Mouse (Mus musculus) regulatory T cell (primary cell): Measurements from ENCODE around the gene Commd6.

Experiments used
- in situ Hi-C: fragments of 300-600 bp; cut with MboI, MseI; formaldehyde crosslinking; loops from one replicate; pipeline ENCODE4 v1.15.1; 2025; ENCODE audit warnings: high pct_unique_total_duplicates

Gene Commd6

DNA sequence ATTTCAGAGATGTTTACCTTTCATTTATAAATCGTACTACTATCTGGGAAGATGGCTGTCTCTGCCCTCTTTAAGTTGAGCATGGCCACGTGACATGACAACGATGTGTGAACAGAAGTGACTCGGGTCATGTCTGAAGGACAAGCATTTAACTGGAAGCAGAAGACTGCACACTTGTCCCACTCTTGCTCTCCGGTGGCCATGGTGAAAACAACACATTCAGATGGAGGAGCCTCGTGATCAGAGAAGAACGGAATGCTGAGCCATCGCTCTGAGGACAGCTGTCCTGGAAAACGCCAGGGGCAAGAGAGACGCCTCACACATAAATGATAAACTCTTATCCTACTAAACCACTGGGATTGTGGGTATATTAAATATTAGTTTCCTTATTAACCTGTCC is 29.8 kb downstream of the Commd6 start:
- in situ Hi-C loops: no loop called here

DNA sequence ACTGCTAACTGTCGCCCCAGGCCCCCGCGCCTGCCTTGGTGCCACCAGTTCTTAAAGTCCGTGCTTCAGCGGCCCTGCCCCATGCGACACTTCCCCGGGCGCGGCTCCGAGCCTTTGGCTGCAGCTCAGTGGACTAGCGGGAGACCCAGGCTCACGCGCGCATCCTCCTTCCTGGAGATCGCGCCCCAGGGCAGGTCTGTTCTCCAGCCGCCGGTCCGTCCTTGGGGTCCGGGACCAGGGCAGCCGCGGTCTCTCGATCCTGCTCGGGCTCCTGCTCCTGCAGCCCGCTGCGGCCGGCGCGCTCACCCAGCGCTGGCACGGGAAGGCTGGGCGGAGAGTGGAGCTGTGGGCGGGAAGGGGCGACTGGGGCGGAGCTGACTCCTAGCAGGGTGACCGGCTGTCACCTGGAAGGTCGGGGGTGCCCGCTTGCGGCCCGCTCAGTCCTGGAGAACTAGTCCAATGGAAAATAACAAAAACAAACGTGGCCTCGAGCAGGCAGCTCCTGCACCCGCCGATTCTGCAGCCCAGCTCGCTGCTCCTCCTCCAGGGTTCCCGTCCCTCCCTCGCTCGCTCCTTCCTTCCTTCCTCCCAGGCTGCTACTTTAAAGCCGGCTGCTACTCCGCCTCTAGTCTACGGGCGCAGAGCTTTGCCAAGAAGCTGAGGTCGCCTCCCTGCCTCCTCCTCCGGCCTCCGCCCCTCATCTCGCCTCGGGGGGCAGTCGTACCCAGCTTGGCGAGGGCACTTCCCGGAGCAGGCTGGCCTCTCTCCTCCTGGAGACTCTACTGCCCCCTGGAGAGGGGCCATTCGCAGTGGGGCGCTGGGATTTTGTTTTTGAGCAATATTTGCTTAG is 31.7 kb downstream of the Commd6 start, which contains the start of gene Tbc1d4:
TSS of gene Tbc1d4 (minus strand) at position 673 of the 850 bp plus-strand sequence.
- in situ Hi-C loops: loop anchor here (5.0 kb wide), 1 partner anchor 91 kb away; no protein-coding TSS in a partner anchor

DNA sequence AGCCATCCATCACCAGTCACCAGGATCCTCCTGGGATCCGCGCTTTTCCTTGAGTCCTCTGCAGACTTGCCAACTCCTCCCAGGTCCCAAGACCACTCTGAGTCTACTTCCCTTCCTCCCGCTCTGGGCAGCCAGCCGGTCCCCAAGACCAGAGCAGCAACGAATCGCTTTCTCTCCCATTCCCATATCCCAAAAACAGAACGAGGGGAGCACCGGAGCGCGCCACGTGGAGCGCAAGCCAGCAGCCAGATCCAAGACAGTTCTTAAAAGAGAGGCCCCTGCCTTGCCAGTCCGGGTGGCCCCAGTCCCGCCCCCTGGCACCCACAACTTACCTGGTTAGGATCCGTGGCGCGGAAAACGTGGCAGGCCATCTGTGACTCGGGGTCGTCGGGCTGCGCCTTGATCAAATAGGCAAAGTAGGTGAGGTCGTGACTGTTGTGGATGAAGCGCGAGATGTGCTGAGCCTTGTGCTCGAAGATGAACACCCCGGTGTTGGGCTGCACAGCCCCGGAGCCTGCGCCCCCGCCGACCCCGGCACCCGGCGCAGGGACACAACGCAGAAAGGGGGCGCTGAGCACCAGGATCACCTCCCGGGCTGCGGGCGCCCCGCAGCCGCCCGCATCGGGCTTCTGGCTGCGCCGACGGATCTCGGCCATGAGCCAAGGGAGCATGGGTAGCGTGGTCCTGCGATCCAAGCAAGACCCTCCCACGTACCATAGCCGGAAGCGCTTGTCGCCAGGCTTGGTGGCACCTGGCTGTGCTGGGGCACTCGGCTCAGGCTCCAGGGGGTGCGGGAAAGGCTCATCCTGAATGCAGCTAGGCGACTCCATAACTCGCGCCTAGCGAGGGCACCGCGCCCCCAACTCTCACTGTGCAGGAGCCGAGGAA is 32.6 kb downstream of the Commd6 start:
- in situ Hi-C loops: loop anchor here (5.0 kb wide), 1 partner anchor 91 kb away; no protein-coding TSS in a partner anchor

DNA sequence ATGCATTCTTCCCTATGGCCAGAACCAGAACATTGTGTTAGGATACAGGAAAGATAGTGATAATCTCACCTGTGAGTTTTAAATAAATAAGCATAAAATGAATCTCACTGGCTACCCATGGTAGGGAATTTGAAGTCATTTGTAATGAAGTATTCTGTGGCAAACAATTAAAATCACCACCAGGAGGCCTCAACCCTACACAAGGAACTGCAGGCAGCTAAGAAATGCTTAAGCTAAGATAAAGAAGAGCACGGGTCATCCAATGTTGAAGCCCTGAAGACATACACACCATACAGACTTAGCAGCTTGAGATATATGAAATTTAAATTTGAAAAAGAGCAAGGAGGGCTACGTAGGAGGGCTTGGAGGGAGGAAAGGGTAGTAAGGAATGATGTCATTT is 34.6 kb downstream of the Commd6 start:
- in situ Hi-C loops: loop anchor here (5.0 kb wide), 1 partner anchor 89 kb away; no protein-coding TSS in a partner anchor

DNA sequence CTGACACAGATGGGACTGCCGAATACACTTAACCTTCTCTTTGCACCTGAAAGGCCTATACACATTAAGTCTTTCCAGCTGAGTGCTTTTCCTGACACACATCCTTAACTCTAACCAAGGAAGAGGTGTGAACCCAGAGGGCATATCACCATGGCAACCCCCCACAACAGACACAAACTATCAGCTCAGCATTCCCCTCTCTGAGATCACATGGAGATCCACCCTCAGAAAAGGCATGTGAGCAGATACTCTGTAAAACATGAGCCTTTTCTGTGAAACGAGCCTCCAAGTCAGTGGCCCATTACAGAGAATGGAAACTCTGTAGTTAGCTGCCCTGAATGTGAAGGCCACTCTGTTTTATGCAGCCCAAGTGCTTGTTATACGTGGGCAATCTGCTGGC is 37.6 kb downstream of the Commd6 start:
- in situ Hi-C loops: no loop called here

DNA sequence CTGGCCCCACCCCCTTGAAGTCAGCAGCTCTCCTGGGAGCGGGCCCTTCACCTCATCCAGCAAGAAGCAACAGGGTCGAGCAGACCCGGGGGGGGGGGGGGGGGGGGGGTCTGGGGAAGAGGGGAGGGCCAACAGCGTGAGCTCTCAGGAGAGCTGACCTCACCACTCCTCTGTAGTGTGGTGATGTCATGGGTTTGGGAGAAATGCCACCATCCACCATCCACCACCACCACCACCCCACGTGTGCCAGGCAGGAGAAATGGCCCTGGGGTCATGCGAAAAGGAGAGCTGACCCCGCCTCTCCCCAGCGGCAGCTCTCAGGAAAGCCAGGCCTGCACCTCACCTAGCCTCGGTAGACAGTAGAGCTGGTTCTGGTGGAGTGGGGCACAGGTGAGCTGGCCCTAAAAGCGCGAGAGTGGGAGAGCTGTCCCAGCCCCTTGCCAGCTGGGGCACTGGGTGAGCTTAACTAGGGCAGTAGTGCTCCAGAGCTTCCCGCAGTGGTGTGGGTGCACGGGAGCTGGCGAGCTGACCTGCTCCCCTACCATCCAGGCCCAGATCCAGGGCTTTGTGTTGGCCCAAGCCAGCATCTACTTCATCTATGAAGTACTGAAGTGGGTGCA is 43.3 kb downstream of the Commd6 start:
- in situ Hi-C loops: no loop called here

DNA sequence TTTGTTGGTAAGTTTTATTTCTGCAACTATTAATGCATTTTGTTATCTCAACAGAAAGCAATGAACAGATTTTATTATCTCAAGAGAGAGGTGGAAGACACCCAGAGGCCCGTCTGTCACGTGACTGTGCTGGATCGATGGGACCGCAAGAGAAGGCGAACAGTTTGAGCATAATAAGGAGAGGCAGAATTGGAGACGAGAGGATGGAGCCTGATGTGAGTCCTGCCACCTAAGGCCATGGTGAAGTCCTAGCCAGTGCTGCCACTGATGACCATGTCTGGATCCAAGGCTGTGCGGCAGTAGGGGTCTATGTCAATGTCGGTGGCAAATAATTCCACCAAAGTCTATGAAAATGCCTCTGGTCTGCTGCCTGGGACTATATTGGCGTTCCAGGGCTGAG is 43.8 kb downstream of the Commd6 start:
- in situ Hi-C loops: no loop called here

DNA sequence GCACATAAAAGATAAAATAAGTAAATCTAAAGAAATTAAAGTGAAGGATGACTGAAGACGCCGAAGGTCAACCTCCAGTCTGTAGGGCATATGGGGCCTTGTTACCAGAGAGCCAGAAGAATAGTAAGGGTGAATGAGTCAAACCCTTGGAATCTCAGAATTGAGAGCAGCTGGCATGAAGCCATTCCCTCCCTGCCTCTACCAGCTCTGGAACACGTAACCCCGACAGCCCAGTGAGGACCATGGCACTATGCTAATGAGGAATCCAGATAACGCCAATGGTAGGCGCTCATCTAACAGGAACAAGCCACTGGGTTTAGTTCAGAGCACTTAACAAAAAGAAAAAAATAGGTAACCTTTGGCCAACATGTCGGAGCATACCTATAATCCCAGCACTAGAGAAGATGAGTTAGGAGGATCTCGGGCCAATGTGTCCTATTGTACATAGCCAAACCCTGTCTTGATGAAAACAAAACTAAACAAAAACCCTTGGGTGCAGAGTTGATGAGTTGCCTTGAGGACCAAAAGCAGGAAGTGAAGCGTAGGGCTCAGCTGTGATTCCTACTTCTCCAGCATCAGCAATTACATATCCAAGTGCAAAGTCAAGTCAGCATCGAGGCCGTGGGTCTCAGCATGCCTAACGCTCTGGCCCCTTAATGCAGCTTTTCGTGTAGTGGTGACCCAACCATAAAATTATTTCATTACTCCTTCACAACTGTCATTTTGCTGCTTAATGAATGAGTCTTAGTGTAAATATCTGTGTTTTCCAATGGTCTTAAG is 45.0 kb downstream of the Commd6 start:
- in situ Hi-C loops: no loop called here

DNA sequence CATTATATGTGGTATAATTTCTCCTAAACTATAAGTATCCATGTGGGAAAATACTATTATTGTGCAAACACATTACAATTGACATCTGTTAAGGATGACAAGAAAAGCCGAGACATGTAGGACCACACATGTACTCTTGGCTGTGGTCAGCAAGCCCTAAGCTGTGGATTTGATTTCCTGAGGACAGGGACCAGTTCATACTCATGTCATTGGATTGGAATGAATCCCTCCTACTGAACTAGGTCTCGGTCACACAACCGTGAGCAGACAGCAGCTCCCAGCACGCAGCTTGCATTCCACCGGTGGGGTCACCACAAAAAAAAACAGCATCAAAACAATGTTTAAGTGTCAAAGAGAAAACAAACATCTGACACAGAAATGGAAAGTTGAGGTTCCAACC is 46.5 kb downstream of the Commd6 start:
- in situ Hi-C loops: no loop called here

DNA sequence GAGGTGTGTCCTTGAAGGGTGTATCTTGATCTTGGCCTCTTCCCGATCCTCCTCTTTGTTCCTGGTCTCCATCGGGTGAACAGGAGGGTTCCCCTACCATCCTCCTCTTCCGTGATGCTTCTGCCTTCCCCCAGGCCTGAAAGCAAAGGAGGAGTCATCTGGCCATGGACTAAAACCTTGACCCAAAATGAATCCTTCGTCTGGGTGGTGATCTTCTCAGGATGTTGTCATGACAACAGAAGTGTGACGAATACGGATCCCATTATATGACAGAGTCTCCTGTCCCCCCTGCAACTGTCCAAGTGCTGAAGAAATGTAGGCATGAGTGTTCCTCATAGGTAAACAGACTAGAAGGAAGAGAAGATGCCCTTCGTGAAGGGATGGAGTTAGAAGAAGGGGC is 47.1 kb downstream of the Commd6 start:
- in situ Hi-C loops: no loop called here

DNA sequence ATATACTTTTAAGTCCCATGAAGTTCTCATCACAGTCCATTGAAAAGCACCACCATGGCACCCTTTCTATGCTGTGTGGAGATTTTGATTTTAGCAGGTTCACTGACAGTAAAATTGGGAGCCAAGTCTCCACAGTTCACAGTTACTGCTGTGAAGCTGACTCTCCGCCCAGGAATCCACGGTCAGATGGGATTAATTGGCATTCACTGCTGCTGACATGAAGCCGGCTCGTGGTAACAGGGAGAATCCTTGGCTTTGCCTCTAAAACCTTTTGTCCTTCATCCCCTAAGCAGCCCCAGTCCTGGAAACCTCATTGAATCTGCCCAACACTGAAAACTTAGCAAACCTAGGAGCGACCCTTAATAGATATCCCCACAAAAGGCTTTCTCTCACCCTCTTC is 49.4 kb downstream of the Commd6 start:
- in situ Hi-C loops: no loop called here

DNA sequence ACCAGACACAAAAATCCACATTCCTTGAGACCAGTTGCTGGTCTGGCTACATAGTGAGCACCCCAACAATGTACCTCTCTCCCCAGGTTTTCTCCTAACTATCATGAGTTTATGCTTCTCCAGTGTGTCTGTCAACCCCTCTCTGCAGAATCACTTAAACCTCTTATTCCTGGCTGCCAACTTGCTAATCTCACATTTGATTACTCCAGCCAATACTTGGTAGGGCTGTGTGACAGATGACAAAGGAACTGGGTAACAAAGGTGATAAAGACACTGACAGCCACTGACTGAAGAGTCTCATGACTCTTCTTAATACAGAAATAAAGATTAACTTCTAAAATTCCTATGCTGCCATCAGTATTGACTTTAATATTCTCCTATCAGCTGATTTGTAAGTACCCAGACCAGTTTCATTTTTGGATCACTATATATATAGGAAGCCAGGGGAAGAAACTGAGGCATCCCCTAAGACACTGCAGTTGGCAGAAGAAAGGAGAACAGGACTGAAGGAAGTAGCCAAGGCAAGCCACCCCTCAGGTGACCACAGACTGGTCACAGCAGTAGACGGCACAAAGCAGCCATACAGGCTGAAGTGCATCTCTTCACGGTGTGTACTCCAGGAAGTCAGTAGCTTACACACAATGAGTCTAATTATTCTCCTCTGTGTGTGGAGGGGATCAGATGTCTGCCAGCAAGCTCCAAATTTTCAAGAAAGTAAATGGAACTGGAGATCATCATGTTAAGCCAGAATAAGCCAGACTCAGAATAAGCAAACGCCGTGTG is 52.1 kb downstream of the Commd6 start:
- in situ Hi-C loops: loop anchor here (10.0 kb wide), 1 partner anchor 1596 kb away; no protein-coding TSS in a partner anchor

DNA sequence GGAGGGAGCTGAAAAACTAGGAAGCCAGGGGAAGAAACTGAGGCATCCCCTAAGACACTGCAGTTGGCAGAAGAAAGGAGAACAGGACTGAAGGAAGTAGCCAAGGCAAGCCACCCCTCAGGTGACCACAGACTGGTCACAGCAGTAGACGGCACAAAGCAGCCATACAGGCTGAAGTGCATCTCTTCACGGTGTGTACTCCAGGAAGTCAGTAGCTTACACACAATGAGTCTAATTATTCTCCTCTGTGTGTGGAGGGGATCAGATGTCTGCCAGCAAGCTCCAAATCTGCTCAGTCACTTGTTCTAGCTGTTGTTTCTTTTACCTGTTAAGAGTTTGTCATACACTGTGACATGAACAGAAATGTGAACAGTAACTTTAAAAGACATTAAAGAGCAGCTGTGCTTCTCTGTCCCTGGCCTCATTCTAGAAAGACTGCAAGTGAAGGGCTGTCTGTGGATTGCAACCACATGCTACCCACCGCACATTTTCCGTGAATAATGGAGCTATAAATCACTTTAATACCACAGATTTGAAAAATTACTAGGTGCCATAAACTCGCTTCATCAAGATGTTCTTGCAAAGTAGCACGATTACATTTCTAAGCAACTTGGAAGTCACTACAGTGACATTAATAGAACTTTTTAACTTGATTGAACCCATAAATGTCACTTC is 53.0 kb downstream of the Commd6 start:
- in situ Hi-C loops: loop anchor here (10.0 kb wide), 1 partner anchor 1597 kb away; no protein-coding TSS in a partner anchor

DNA sequence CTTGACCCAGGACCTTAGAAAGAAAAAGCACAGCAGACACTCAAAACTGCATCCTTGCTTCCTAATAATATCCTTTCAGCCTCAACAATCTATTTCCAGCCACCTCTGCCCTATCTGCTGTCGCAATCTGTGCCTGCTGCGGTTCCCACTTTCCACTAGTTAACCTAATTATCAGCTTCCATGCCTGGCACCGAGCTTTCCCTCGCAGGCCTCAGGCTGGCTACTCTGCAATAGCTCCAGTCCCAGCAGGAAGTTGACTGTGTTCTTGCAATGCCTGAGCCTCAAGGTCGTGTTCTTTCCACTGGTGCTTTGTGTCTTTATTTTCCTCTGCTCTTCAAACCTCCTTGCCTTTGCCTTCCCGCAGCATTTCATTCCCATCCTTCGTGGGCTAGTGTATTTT is 54.4 kb downstream of the Commd6 start:
- in situ Hi-C loops: loop anchor here (10.0 kb wide), 1 partner anchor 1599 kb away; no protein-coding TSS in a partner anchor
